Mouse (Mus musculus): Measurements from ENCODE around the gene Batf3. TPM values are rescaled to one million over a fixed set of nuclear protein-coding genes. Genes with fewer than 3 reads are reported as not detected.

The Batf3 gene
- total RNA-seq (2021) (under 1 TPM in 1 of 2 experiments, not detected in 1; 0.60 TPM), polyA plus RNA-seq (2012; rRNA removed) (1.3 and 1.8 TPM in 2 replicates)
- long read RNA-seq, partial matches to known transcripts: 0 of 1 reads
- long read RNA-seq, other reads (novel, unspliced or antisense): 0 of 1 reads

DNA sequence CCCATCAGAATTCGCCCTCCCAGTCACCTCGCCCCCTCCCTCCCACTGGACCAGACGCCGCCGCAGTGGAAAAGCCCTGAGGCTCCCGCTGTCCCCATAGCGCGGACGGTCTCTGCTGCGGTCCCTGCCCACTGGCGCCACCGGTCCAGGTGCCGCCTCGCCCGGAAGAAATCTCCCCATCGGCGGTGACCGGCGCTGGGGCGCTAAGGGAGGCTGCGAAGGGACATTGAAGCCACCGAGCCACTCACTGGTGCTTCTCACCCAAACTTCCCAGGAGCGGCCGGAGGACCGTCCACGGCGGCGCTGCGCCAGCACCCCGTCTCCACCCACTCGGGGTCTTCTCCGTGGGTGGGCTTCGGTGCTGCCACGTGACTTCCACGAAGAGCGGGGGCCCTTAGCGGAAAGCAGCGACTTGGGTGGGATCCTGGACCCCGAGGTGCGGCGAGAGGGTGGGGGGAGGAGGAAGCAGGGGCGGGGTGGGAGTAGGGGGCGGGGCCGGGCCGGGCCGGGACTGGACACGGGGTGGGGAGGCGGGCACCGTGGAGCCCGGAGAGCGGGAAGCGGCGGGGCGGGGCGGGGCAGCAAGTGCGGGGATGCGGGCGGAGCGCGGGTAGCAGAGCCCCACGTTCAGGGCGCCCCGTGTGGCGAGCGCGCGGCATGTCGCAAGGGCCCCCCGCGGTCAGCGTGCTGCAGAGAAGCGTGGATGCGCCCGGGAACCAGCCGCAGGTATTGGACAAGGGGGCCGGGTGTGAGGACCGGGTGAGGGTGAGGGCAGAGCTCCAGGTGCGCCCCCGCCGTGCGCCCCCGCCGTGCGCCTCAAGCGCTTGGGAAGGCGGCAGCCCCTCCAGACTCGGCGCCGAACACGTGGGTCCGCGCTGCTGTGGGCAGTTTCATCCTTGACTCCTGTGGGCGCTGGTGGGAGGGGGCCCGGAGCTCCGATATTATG, at the start of gene Batf3:
Gene Batf3 (plus strand): TSS at position 46 of the 946 bp plus-strand sequence.
- no peak within 1 kb of the TSS for H3K27ac ChIP-seq
- H3K4me1 ChIP-seq (ENCODE audit: control insufficient read depth, insufficient read depth, low read length): no peaks in the 10 kb centered on the region; the same call in 1 of the 2 replicates
- peak within 1 kb of the TSS; percentile 38 for H3K9ac ChIP-seq (ENCODE audit: low read depth, low read length)
- H3K79me2 ChIP-seq (replicated peaks; ENCODE audit: control insufficient read depth, insufficient read depth, low read length): no peaks in the 10 kb centered on the region
- WGBS: 2% methylated on average over 79 of the region's 95 CpGs
- no peaks in the 10 kb centered on the region for H3K27me3 ChIP-seq (ENCODE audit: control insufficient read depth, insufficient read depth, low read length)
- peak within 1 kb of the TSS; percentile 56 for H3K4me3 ChIP-seq
- peak; percentile 64 for DNase-seq
- intact Hi-C loops (cut with DNase I): no loop called here
- peak; percentile 65 for TF ChIP-seq CTCF (IDR thresholded peaks at IDR 0.05)
- no peak for TF ChIP-seq POLR2A (IDR thresholded peaks at IDR 0.05; ENCODE audit: insufficient read depth, low read depth, low read length)
- no peaks in the 10 kb centered on the region for H3K36me3 ChIP-seq (ENCODE audit: control insufficient read depth, insufficient read depth, low read length)

GRCm38 (mm10) chr1:191053555-191053954, 44.1 kb upstream of the Batf3 start:
- intact Hi-C loops (cut with DNase I): no loop called here
- TF ChIP-seq CTCF (IDR thresholded peaks at IDR 0.05) (no peak), EP300 (IDR thresholded peaks at IDR 0.05; ENCODE audit: insufficient read depth, low read depth, low read length) (no peak), POLR2A (IDR thresholded peaks at IDR 0.05; ENCODE audit: insufficient read depth, low read depth, low read length) (no peak)
- Histone ChIP-seq H3K4me3 (no peak overlapping the region), H3K4me1 (ENCODE audit: control insufficient read depth, insufficient read depth, low read length) (no peaks in the 10 kb centered on the region), H3K27me3 (ENCODE audit: control insufficient read depth, insufficient read depth, low read length) (no peaks in the 10 kb centered on the region), H3K36me3 (ENCODE audit: control insufficient read depth, insufficient read depth, low read length) (no peaks in the 10 kb centered on the region), H3K27ac (no peak overlapping the region), H3K9ac (ENCODE audit: low read depth, low read length) (no peak overlapping the region), H3K79me2 (replicated peaks; ENCODE audit: control insufficient read depth, insufficient read depth, low read length) (no peaks in the 10 kb centered on the region)
- DNase-seq: no peak
- 78% methylated on average over 3 of the region's 3 CpGs for WGBS

DNA sequence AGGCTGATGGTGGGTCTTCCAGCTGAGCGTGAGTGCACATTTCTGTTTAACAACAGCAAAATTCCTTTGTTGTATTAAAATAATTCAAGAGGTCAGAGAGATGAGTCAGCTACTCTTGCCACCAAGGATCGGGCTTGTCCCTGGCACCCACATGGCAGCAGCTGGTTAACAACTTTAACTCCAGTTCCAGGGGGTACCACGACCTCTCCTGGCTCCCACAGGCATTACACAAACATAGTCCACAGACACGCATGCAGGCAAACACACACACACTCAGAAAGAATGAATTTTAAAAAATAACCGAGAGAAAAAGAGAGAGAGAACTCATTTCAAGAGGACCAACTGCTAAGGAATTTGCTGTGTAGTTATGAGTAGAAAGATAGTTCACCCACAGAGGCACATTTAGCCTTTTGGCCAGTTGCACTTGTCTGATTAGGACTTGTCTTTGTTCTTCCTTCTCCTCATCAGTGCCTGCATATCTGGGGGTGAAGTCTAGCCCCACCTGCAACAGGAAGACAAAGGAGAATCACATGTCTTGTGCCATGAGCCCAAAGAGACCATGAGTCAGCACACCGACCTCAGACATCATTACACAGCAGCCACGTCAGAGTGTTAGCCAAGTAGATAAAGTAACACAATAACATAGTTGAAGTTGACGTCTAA, 42.6 kb upstream of the Batf3 start:
- Histone ChIP-seq H3K4me1 (ENCODE audit: control insufficient read depth, insufficient read depth, low read length) (no peaks in the 10 kb centered on the region), H3K27ac (no peak overlapping the region), H3K36me3 (ENCODE audit: control insufficient read depth, insufficient read depth, low read length) (no peaks in the 10 kb centered on the region), H3K79me2 (replicated peaks; ENCODE audit: control insufficient read depth, insufficient read depth, low read length) (no peaks in the 10 kb centered on the region), H3K4me3 (no peak overlapping the region), H3K27me3 (ENCODE audit: control insufficient read depth, insufficient read depth, low read length) (no peaks in the 10 kb centered on the region), H3K9ac (ENCODE audit: low read depth, low read length) (no peak overlapping the region)
- DNase-seq: no peak
- TF ChIP-seq EP300 (IDR thresholded peaks at IDR 0.05; ENCODE audit: insufficient read depth, low read depth, low read length) (no peak), CTCF (IDR thresholded peaks at IDR 0.05) (0 out of 2 replicates have a peak, but pooled peaks have one; percentile 17), POLR2A (IDR thresholded peaks at IDR 0.05; ENCODE audit: insufficient read depth, low read depth, low read length) (no peak)
- intact Hi-C loops (cut with DNase I): no loop called here
- WGBS: 62% methylated on average over 8 of the region's 8 CpGs

GRCm38 (mm10) chr1:191055533-191055873, 42.1 kb upstream of the Batf3 start:
- no peaks in the 10 kb centered on the region for H3K27me3 ChIP-seq (ENCODE audit: control insufficient read depth, insufficient read depth, low read length)
- H3K4me1 ChIP-seq (ENCODE audit: control insufficient read depth, insufficient read depth, low read length): no peaks in the 10 kb centered on the region
- no peaks in the 10 kb centered on the region for H3K79me2 ChIP-seq (replicated peaks; ENCODE audit: control insufficient read depth, insufficient read depth, low read length)
- TF ChIP-seq EP300 (IDR thresholded peaks at IDR 0.05; ENCODE audit: insufficient read depth, low read depth, low read length) (no peak), CTCF (IDR thresholded peaks at IDR 0.05) (no peak), POLR2A (IDR thresholded peaks at IDR 0.05; ENCODE audit: insufficient read depth, low read depth, low read length) (no peak)
- H3K36me3 ChIP-seq (ENCODE audit: control insufficient read depth, insufficient read depth, low read length): no peaks in the 10 kb centered on the region
- DNase-seq: no peak
- H3K27ac ChIP-seq: no peak overlapping the region
- no peak overlapping the region for H3K9ac ChIP-seq (ENCODE audit: low read depth, low read length)
- intact Hi-C loops (cut with DNase I): no loop called here
- 81% methylated on average over 2 of the region's 2 CpGs for WGBS
- H3K4me3 ChIP-seq: no peak overlapping the region

- WGBS: 68% methylated on average over 3 of the region's 3 CpGs
- no peak overlapping the region for H3K27ac ChIP-seq
- DNase-seq: no peak
- H3K9ac ChIP-seq (ENCODE audit: low read depth, low read length): no peak overlapping the region
- TF ChIP-seq POLR2A (IDR thresholded peaks at IDR 0.05; ENCODE audit: insufficient read depth, low read depth, low read length) (no peak), CTCF (IDR thresholded peaks at IDR 0.05) (0 out of 2 replicates have a peak, but pooled peaks have one; percentile 5)
- no peaks in the 10 kb centered on the region for H3K79me2 ChIP-seq (replicated peaks; ENCODE audit: control insufficient read depth, insufficient read depth, low read length)
- H3K4me1 ChIP-seq (ENCODE audit: control insufficient read depth, insufficient read depth, low read length): no peaks in the 10 kb centered on the region
- no peaks in the 10 kb centered on the region for H3K36me3 ChIP-seq (ENCODE audit: control insufficient read depth, insufficient read depth, low read length)
- no peaks in the 10 kb centered on the region for H3K27me3 ChIP-seq (ENCODE audit: control insufficient read depth, insufficient read depth, low read length)
- no peak overlapping the region for H3K4me3 ChIP-seq
- intact Hi-C loops (cut with DNase I): no loop called here
Measured at GRCm38 (mm10) chr1:191057461-191057860, 40.2 kb upstream of the Batf3 start.
